Mouse (Mus musculus): Measurements from ENCODE around the gene Trmt112.

GRCm38 (mm10) chr19:6909021-6909420 lies 477 bp upstream of the Trmt112 start:
- TF ChIP-seq MYOG (IDR thresholded peaks at IDR 0.05; ENCODE audit: control insufficient read depth, extremely low read depth, insufficient read length) (no peak), CTCF (IDR thresholded peaks at IDR 0.05; ENCODE audit: control insufficient read depth, insufficient read depth, insufficient read length) (no peak), MYOD1 (IDR thresholded peaks at IDR 0.05; ENCODE audit: control insufficient read depth, insufficient read length, low read depth) (no peak), MAX (IDR thresholded peaks at IDR 0.05) (no peak), CEBPB (IDR thresholded peaks at IDR 0.05; ENCODE audit: low read depth) (no peak), USF1 (IDR thresholded peaks at IDR 0.05; ENCODE audit: low read depth) (no peak)

Measured in C2C12 (cell line).